Mouse (Mus musculus) cerebellum, adult 2 months (tissue): ENCODE measurements around the gene Cherp.

Experiments
- CTCF ChIP-seq: fragments of 200-500 bp; IDR thresholded peaks from 2 replicates; pipeline ENCODE4 v1.5.1; 2011; ENCODE audit warnings: low read depth, mild to moderate bottlenecking, control low read depth, low read length, moderate library complexity, borderline replicate concordance; ENCODE audit not compliant: insufficient read depth
- POLR2A ChIP-seq: fragments of 200-500 bp; IDR thresholded peaks from 2 replicates; pipeline ENCODE4 v1.6.1; 2011; ENCODE audit warnings: low read length, control low read depth, borderline replicate concordance; ENCODE audit not compliant: insufficient read depth

DNA sequence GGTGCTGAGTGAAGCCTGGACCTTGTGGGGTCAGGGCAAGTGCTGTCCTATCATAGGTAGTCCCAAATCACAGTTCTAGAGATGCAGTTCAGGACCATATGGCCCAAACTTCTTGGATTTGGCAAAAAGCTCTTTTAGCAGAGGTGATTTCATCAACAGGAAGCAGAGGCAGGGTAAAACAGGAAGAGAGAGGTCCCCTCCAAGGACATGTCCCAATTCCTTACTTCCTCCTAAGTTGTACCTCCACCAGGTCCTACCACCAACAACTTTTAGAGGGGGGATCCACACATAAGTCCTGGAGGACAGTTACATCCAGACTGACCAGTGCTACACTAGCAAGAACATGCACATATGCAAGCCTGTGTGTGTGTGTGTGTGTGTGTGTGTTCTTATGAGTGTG, 12.0 kb upstream of the Cherp start:
- TF ChIP-seq CTCF: no peak
- TF ChIP-seq POLR2A: no peak
